Mouse (Mus musculus) megakaryocyte progenitor cell, adult 5-6 weeks (primary cell): ENCODE data around the gene Fosb. TPM values are rescaled to one million over a fixed set of nuclear protein-coding genes. Genes with fewer than 3 reads are reported as not detected.
A peak's percentile ranks its signal among the peaks of the same experiment; 100 is the strongest.

ENCODE experiments used
- ATAC-seq: replicated peaks from 2 replicates; pipeline ENCODE4 v1.8.0; 2016; ENCODE audit warnings: mild to moderate bottlenecking, moderate TSS enrichment, inconsistent platforms; ENCODE audit not compliant: poor library complexity
- total RNA-seq, 2 experiments: library from RNA; stranded (forward) in 1 of 2; stranded (reverse) in 1 of 2; fragments of 157-497, 149-512 nt in 1 of 2; fragments of 200-1000 nt in 1 of 2; gene quantifications; 2 replicates each; pipeline versions ENCODE4 v1.2.3 to v1.2.4; 2015 to 2017

The Fosb gene
- total RNA-seq, 2 experiments from 2014 or later, result 13.2 to 18.2 TPM

DNA sequence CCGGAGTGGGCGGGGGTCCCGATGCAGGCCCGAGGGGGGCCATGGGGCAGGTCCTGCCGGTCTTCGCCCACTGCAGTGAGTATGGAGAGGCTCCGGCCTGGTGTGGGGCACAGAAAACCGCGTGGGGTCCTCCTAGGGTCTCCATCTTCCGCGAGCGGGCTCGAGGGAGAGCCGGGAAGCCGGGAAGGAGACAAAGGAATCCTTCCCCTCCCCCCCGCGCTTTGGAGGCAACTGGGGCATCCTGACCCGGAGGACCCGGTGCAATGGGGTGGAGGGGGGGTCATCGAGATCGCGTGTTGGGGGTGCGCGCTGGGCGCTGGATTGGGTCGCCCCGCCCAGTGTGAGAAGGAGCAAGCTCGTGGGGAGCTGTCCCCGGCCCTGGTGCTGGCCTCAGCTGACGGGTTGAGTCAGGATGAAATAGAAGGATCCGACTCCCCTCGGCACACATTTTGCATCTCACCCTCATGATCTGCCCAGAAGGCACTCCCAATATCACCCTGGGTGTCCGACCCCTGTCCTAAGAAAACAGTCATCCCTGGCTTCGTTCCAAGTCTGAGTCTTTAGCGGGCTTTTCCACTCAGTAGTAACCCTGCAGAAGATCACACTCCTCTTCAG is 27.0 kb downstream of the Fosb start:
- ATAC-seq, result peak; percentile 62

DNA sequence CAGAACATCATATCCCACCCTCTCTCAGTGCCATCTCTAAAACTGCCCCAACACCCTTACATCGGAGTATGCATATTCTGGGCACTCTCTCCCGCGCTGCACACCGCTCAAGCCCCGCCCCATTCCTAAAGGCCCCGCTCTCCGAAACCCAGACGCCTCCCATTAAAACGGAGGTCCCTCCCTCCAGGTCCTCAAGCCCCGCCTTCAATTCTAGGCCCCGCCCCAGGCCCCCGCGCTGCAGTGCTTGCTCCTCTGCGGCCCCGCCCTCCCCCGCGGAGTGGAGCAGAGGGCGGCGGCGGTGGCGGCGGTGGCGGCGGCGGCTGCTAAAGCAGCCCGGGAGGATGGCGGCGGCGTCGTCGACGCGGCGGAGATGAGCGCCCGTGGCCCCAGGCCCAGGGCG is 27.5 kb downstream of the Fosb start, which contains the start of gene Rtn2:
Rtn2 (plus strand) TSS at position 240 of the 400 bp plus-strand sequence.
- ATAC-seq, result peak; percentile 89

GRCm38 (mm10) chr7:19281680-19282304 is 28.1 kb downstream of the Fosb start:
- peak; percentile 38 for ATAC-seq

DNA sequence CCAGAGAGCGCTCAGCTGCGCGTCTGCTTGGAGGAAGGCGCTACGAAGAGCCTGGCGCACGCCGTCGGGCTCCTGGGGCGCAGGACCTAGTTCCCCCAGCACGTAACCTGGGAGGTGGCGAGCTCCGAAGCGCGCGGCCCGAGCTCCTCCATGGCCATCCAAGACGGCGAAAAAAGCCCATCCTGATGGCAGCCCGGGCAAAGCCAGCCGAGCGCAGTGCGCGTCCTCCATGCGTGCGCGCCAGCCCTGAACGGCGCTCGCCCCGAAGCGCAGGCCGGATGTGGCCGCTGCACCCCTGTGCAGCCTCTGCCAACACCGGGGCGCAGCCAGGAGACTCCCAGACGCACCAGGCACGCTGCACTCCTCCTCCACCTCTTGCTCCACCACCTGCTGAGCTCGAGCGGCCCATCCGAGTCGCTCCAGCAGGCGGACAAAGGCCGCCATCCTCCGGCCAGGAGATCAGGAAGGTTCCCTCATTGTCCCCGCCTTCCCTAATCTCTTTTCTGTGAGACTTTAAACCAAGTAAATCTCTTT is 30.2 kb downstream of the Fosb start, which contains the start of gene Ppm1n:
Ppm1n (minus strand) TSS at position 484 of the 534 bp plus-strand sequence.
- no peak for ATAC-seq

DNA sequence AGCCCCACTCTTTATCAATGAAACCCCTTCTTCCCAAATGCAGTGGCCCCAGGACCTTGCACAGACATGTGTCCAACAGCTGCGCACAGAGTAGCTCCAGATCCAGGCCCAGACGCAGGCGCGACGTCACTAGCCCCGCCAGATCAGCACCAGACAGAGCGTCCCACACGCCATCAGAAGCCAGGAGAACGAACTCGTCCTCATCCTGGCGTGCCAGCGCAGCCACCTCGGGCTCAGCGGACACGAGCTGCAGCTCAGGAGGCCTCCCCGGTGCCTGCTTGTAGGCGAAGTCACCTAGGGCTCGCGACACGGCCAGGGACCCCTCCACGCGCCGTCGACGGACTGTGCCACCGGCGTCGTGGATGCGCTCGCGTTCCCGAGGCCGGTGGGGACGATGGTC is 30.8 kb downstream of the Fosb start:
- no peak for ATAC-seq

DNA sequence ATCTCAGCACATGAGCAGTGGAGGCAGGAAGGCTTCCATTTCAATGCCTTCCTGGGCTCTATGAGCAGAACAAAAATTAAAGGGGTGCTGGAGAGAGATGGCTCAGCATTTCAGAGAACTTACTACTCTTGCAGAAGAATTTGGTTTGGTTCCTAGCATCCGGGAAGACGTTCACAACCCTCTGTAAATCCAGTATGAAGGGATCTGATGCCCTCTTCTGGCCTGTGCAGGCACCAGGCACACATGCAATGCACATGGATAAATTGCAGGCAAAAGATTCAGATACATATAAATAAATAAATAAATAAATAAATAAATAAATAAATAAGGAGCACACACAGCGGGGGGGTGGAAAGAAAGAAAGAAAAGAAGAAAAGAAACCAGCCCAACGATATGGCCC is 33.6 kb downstream of the Fosb start:
- ATAC-seq, result no peak

GRCm38 (mm10) chr7:19272173-19272764 is 37.6 kb downstream of the Fosb start:
- peak; percentile 52 for ATAC-seq

DNA sequence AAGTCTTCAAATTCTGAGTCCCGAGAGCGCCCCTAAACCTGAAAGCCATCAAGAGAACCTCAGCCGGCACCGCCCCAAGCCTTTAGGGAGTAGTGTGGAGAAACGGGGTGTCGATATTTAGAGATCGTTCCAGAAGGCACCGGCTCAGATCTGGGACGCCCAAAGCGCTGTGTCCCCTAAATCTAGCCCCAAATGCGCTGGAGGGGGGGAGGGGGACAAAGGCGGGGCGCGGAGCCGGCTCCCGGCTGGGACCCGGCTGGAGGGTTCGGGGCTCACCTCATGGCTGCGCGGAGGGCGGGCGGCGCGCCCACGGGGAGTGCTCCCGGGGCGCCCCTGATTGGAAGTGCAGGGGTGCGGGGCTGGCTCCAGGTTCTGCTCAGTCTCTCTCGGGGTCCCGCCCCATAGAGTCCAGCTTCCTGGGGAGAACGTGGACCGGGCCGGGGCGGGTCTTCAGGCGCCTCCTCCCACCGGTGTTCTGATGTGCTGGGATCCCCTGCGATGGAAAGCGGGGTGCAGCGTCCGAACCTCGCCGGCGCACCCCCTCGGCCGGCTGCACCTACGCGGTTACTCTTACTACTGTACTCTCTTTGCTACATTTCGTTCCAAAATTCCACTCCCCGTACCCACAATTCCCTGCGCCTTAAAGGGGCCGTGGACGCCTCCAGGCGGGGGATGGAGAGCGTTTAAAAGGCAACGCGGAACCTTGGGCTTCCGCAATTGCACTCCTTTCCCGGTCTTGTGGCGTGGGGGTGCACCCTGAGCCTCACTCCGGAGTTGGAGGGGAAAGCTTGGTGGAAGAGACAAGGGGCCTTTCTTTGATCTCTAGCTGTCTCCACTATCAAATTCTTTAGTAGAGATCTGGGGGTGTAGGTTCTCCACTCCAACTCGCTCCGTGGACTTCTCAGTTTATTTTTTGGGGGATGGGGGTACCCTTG is 38.3 kb downstream of the Fosb start, which contains the start of gene Vasp:
Vasp (minus strand) TSS at position 580 of the 935 bp plus-strand sequence.
- ATAC-seq, result peak; percentile 71

DNA sequence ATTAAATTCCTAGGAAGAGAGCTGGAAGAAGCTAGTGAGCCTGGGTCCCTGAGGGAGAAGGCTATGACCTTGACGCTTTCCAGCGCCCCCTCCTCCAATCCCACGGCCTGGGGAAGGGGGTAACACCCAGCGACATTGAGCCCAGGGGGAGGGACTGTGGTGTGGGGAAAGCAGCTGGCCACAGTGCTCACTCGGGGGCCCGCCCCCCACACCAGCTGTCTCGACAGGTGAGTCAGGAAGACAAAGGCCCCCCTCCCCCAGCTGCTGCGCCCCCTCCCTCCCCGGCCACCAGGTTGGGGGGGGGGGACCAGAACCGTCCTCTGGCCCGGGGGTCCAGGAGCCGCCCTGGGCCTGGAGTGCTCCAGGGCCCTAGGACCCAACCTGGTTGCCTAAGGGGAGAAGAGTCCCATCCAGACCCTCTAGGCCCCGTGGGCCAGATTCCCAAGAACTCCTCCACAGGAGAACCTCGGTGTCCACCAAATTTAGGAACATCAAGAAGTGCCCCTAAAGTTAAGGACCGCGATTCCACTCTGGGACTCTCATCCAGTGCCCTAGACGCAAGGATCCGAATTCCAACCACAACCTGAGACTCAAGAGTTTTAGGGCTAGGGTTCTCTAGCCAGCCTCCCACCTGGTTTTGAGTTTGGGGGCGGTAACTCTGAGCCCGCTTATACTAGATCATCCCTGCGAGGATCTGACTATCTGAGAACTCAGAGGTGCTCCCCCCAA is 39.2 kb downstream of the Fosb start:
- no peak for ATAC-seq

DNA sequence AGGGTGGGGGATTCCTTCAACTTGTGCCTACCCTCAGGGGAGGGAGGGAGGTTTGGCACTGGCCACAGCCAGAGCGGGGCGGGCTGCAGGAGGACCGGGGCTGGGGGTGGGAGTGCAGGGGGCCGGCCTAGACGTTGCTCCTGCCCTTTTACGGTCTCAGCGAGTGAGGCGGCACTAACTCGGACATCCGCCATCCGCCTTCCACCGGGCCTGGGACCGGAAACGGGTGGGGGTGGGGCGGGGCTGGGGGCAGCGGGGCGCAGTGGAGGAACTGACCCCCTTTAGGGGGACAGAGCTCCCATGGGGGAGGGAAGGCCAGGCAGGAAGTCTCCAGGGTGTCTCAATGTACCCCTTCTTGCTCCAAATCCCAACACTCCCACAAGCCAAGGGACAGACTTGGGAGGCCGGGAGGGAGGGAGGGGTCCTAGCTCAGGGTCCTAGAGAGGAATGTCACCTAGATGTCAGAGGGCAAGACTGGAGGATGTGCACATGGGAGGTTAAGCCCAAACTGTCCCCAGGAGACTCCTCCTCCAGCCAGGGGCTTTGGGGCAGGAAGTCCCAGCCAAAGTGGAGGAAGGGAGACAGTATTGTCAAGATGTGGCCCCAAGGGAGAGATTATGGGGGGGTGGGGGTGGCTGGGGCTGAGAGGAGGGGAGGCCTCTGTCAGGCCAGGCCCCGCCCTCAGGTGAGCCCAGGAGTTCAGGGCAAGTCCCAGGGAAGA is 40.0 kb downstream of the Fosb start:
- ATAC-seq, result no peak

GRCm38 (mm10) chr7:19268993-19269681 is 40.7 kb downstream of the Fosb start:
- no peak for ATAC-seq

GRCm38 (mm10) chr7:19267051-19267450 is 42.8 kb downstream of the Fosb start:
- peak; percentile 12; the same call in 1 of the 2 replicates for ATAC-seq

- ATAC-seq, result peak; percentile 66
Measured at GRCm38 (mm10) chr7:19265928-19266822, 43.7 kb downstream of the Fosb start.

GRCm38 (mm10) chr7:19265147-19265546 is 44.7 kb downstream of the Fosb start:
- ATAC-seq, result peak; percentile 3

DNA sequence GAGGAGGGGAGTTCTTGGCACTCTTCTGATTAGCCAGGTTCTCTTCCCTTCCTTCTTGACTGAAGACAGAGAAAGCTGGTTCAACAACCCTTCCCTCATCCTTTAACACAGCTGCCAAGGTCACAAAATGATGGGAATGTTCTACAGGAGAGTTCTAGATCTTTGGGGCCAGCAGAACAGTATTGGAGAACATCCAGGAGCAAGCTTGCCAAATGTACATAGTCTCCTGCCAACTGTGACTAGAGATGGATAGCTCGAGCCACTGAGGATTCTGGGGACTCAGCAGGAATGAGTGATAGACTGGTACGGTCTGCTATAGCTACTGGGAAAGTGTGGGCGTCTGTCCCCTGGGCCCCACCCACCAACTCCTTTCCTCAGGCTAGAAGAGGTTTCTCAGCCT is 51.5 kb downstream of the Fosb start:
- ATAC-seq, result no peak

DNA sequence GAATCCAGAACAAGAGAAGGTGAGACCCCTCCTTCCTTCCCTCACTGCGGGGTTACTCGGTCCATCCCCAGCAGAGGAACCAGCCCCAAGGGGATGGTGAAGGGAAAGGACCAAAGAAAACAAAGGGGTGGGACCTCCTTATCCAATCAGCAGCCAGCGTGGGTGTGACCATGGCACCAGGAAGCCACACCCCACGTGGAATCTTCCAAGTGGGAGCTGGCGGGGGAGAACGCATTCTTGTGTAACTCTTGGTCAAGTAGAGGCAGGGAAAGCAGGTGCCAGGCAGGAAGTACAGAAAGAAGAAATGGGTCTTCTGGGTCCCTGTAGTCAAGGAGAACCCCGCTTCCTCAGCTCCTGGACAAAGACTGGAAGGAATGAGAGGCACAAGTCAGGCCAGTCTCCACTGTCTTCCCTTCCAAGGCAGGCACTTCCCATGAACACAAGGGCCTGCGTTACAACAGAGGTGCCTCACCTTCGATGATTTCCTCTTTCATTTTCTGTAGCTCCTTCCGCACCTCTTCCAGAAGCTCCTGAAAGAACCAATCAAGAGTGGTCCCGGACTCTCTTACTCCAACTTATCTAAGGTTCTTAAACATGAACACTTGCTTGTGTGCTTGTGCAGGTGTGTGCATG is 52.3 kb downstream of the Fosb start:
- peak; percentile 98 for ATAC-seq

- ATAC-seq, result peak; percentile 69
Measured at GRCm38 (mm10) chr7:19256567-19256966, 53.3 kb downstream of the Fosb start.
